Mouse (Mus musculus) cerebellum, adult (tissue): Measurements from ENCODE around the gene Ces2h.
"Not testable (repeated sequence)": the region's sequence is repeated elsewhere in the genome, so short reads cannot be mapped to it uniquely, and the experiment has no call there.

Experiments
- ATAC-seq: cut with Nextera tagmentation; 2 replicates; pipeline ENCODE4 v1.9.2; 2017; ENCODE audit warnings: mild to moderate bottlenecking, moderate library complexity, mixed read lengths; ENCODE audit not compliant: insufficient number of reproducible peaks, low FRiP score, low TSS enrichment

Ces2h gene

DNA sequence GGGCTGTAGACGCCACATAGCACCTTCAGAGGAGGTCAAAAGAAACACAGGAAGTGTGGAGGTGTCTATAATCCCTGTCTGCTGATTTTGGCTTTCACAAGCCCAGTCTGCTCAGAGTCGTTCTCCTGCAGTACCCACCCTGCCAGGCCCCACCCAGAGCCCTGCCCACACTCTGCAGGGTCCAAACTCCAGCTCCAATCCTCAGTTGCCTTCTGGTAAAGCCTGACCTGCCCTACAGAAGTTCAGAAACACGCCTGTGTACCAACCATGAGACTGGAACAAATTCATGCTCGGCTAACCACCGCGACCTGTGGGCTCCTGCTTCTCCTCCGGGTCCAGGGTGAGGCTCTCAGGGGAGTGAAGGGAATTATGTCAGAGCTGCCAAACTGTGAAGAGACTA is at the start of gene Ces2h:
Gene Ces2h (plus strand): TSS at position 268 of the 400 bp plus-strand sequence.
- no peak for ATAC-seq

DNA sequence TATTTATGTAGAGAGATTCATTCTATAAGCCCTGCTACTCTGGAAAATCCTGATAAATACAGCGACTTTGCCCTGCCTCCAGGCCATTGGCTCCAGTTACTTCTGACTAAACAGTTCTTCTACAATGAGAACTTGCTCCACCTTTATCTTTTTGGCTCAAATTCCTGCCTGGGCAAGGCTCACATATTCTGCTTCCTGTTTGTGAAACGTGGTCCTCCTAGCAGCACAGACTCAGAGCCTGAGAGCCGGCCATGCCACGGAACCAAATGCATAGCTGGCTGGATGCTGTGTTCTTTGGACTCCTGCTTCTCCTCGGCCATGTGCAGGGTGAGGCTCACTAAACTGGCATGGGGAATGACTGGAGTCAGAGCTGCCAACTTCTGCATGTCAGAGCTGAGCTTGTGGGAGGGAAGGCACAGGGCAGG is 39.1 kb upstream of the Ces2h start, which contains the start of gene Ces2g:
Gene Ces2g (plus strand): TSS at position 182 of the 425 bp plus-strand sequence.
- ATAC-seq, result no peak

DNA sequence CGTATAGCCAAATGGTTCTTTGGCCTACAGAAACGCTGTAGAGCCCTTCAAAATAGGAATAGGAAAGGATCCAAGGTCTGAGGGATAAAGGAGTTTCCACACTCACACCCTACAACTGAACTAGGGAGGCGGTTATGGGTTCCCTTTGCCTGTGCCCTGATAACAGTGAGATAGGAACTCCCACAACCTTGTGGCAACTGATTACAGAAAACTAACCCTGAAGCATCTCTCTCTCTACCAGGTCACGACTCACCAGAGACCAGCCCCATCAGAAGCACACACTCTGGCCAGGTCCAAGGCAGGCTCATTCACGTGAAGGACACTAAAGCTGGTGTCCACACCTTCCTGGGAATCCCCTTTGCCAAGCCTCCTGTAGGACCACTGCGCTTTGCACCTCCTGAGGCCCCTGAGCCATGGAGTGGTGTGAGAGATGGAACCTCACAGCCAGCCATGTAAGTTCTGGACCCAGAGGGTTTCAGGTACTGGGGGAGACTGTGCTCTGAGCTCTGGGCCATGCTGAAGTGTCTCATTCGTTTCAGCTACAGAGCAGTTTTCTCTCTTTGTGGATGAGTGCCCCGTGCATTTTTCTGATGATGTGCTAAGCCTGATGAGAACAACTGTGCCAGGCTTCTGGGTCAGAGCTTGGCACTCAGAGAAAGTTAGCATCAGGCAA is 38.3 kb upstream of the Ces2h start:
- ATAC-seq, result no peak

DNA sequence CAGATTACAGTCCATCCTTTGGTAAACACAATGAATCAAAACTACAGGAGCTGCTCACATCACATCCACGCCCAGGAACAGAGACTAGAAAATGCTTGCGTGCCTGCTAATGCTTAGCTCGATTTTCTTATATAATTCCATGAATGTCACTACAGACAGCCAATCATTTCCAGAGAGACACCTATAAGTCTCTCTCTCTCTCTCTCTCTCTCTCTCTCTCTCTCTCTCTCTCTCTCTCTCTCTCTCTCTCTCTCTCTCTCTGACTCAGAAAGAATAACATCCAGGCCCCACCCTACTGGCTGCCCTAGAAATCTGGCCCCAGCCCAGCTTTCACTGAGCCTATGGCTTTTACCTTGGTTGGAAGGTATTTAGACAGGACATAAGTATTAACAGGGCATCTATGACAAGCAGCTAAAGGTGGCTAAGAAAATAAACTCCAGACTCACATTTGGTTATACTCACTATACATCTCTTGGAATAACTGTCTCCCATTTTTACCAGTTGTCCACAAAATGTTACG is 37.2 kb upstream of the Ces2h start:
- ATAC-seq, result no peak

DNA sequence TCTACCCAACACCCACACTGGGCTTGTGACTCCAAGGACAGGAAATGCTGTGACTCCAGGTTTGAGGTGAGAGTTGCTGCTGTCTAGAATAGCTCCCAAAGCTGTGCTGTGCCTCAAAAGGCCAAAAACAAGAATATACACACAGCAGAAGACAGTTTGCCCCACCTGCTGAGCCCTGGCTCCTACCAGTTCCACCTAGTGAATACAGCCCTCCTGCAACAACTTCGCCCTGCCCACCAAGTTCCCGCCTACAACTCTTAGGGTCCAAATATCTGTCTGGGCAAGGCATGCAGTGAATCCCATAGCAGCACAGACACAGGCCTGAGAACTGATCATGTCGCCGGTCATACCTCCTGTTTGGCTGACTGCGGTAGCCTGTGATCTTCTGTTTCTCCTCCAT is 16.5 kb upstream of the Ces2h start:
- no peak for ATAC-seq

DNA sequence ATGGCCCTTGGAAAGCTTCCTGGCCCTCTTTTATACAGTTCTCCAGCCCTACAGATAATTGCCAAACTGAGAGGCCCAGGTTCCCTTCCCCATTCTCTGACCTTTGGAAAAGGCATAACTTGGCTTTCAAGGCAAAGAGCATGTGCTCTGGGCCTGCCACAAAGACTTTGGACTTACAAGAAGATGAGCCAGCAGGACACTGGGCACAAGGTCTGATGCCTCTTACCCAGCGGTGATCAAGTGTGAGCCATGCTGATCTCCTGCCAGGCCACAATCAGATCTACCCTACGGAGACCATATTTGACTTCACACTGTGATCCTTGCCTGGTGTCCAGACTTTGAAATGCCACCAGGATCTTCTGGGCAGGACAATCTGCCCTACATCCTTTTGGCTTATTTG is 15.7 kb upstream of the Ces2h start:
- no peak for ATAC-seq

DNA sequence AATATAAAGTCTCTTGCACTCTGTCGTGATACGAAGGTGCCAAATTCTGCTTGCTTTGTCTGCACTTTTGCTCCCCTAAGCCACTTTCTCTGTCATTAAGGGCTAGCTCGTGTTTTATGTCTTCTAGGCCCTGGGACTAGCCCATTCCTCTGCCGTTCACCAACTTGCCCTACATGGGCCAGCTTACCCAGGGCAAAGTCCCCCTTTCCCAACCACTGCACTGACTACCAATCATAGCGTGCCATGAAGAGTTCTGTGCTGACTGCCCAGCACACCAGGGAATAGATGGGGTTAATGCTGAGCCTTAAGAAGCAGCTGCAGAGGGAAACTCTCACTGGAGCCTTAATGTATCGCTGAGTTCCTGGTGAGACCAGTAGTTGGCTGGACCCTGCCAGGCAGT is 2.5 kb upstream of the Ces2h start:
- ATAC-seq, result no peak

DNA sequence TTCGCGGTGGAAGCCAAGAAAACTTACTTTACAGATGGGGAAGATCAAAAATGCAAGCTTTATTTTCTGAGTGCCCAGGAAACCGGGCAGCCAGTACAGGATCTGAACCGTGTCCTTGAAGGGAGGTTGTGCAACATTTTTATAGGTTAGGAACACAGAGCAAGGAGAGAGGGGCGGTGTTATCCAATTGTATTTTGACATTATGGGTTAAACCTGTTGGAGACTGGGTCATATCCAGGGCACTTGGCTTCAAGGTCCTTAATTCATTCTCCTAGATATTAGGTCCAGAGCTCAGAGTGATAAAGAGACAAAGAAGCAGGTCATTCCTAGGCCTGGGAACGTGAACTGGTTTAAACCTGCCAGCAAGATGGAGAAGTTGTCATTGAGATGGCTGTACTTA is 1.5 kb upstream of the Ces2h start:
- ATAC-seq, result no peak

DNA sequence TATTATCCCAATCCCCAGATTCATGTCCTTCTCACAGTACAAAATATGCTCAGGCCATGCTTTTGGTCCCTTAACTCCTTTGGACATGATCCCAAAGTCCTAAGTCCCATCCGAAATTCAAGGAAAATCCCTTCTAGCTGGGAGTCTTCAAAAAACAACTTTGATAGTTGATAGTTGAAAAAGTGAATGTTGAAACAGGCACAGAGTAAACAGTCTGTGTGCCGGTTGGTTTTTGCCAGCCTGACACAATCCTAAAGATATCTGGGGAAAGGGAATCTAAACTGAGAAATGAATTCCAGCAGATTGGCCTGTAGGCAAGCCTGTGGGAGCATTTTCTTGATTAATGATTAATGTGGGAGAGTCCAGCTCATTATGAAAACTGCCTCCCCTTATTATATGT is 9.3 kb downstream of the Ces2h start:
- ATAC-seq, result no peak

DNA sequence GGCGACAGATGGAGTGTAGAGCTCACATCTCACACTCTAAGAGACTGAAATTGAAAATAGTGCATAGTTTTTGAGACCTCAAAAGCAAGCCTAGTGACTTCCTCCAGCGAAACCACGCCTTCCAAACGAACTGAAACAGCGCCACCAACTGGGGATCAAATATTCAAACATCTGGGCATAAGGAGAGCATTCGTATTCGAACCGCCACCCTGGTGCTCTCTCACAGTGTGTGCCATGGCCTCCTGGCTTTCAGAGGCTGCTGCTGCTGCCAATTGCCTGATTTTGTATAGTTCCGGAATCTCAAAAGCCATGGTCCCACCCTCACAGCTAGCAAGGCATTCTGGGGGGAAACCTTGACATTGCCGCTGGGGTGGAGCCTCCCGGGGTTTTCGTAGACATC is 10.5 kb downstream of the Ces2h start:
- no peak for ATAC-seq

DNA sequence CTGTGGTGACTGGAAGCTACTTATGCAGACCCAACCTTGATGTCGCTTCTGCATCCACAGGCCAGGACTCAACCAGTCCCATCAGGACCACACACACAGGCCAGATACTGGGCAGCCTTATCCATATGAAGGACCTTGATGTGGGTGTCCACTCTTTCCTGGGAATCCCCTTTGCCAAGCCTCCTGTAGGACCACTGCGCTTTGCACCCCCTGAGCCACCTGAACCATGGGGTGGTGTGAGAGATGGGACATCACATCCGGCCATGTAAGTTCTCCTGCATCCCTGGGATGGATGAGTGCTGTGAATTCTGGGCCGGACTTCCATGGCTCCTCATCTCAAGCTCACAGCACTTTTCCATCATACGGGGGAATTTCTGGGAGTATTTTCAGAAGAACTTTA is 13.7 kb downstream of the Ces2h start:
- no peak for ATAC-seq

DNA sequence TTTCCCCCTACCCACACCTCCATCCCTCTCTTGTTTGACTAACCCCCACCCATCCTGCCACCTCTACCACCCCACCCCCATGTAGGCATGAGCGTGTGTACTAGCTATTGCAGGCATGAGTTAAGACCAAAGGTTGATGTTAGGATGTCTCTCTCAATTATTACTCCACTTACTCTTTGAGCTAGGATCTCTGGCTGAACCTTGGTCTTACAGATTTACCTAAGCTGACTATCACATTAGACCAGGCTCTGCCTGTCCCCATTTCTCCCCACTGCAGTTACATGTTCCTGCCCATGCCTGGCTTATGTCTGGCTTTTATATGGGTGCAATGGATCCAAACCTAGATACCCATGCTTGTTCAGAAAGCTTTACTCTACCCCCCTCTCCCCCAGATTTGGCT is 21.3 kb downstream of the Ces2h start:
- no peak for ATAC-seq

DNA sequence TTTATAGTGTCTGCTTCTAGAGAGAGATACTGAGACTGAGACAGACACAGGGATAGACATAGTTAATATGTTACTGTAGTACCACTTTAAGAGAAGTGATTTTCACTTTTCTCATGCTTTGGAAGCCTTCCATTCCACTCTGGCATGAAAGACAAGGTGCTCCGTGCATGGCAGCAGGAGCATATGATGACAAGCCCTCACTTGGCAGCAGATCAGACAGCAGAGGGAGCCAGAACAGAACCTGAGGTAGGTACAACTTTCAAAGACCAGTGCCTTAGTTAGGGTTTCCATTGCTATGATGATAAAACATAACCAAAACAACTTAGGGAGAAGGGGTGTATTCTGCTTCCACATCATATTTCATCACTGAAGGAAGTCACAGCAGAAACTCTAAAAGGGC is 22.4 kb downstream of the Ces2h start:
- ATAC-seq, result no peak

DNA sequence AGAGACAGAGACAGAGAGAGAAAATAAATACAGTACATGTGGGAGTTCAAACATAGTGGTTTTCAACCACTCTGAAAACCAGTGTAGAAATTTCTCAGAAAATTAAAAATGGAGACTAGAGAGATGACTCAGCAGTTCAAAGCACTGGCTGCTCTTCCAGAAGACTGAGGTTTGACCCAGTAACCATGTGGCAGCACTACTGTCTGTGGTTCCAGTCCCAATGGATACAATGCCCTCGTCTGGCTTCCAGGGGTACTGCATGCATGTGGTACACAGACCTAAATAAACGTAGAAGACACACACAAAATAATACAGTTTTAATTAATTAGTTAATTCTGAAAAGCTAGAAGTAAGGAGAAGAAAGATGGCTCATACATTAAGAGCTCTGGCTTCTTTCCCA is 24.4 kb downstream of the Ces2h start:
- ATAC-seq, result no peak

DNA sequence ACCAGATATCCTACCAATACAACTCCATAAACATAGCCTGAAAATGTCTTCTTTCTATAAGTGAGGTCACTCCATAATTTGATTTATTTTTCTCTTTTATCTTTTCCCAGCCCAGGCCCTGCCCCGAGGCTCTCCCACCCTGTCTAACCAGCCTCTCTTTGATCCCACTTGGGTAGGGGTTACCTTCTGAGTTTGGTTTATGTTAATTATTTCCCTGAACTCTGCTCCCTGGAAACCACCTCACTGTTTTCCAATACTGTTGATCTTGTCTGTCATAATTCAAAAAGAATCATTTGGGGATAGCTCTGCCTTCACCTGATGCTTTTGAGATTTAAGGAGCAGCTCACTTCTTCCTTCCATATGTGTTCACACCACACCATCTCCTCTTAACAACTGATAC is 42.9 kb downstream of the Ces2h start:
- ATAC-seq, result no peak

DNA sequence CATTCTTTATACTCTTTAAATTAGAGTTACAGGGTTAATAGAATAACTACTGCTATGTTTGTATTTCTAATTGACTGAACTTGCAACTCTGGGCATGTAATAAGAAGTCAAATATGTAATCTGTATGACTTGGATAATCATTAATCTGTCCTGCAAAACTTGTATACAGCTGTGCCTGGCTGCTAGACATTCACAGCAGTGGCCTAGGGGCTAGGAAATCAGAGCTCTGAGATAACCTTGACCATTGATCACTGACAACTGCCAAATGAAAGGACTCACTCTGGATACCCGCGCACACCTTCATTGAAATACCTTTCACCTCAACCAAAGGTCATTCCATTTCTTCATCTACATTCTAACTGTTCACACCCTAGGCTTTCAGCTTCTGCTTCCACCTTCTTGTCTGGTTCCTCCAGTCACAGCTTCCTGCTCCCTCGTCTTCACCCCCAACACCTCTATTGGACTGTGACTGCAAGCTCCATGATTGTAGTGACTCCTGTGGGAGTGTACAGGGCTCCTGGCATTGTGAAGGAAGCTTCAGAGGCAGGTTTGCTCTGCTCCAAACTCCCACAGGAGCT is 45.3 kb downstream of the Ces2h start:
- no peak for ATAC-seq

DNA sequence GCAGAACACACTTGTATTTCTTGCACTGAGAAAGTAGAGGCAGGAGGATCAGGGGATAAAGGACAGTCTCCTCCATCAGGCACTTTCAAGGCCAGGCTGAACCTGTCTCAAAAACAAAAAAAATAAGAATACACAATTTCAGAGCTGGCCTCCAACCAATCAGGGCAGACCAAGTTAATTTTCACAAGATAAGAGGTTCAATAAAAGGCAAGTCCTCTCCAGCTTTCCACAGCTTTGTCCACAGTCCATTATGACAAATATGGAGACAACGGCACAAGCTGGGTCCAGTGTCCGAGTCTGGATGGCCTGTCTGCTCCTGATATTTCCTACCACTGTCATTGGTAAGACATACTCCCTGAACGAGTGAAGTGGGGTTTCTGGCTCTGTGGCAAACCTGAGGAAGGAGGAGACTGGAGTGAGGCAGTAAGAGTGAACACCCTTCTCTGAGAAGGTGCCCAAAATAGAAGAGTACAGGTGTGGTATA is 47.8 kb downstream of the Ces2h start, which contains the start of gene Ces3a:
Gene Ces3a (plus strand): TSS at position 231 of the 484 bp plus-strand sequence.
- no peak for ATAC-seq

DNA sequence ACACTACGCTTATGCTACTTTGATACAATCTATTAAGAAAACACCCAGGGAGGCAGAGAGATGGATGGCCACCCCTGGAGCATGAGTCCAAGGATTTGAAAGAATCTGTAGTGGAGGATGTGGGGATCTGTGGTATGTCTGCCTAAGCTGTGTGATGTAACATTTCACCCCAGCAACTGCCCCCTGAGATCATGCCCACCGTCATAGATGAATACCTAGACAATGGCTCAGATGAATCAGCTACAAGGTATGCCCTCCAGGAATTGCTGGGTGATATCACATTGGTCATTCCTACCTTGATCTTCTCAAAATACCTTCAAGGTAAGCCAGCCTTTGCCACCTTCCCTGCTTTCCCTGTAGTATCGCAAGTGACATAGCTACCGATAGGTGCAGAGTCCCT is 55.6 kb downstream of the Ces2h start:
- no peak for ATAC-seq

DNA sequence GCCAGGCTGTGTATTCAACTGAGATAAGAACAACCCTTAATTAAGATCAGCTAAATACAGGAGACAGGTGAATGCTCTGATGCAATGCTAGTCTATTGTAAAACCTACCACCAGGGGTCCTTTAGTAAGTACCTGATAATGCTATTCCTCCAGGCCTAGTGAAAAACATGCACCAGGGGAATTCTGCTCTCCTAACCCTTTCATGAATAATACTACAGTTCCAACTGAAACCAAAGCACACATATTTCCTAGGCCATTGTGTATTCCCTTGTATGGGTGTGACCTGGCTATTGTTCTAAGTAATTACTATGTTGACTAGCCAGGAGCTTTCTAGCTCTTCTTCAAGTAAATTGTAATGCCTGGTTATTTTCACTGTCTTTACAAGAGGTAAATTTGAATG is 59.4 kb downstream of the Ces2h start:
- ATAC-seq, result no peak

DNA sequence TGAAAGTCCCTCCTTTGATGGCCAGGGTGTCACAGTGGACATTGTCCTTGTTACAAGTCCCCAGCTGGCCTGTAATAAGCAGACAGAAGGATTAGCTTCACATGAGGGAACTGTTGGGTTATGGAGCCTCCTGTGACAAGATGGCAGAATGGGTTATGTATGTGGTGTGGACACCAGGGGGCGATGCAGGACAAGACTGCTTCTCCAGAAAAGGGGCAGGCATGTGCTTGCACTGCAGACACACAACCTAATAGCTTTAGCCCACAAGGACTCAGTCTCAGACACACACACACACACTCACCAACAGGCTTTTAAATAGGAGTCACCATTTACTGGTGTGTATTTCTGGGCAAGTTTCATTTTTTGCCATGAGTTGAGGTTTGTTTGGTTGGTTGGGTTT is 66.1 kb downstream of the Ces2h start:
- ATAC-seq, result no peak

DNA sequence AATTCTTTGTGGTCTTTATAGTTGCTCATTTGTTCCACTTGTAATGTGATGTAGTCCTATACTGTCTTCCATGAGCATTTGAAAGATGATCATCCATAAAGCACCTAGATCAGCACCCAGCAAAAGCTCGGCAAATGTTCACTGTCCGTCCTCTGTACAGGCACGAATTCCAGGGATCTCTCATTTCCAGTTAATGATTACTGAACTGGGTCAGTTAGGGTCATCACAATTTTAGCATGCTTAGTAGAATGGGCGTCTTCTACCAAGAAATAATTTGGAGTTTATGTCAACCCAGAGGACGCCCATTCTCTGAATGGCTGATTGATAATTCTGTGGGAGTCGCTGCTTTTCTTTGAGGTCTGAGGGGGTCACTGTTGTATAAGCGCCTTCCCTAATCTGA is 67.3 kb downstream of the Ces2h start:
- ATAC-seq, result not testable (repeated sequence)

DNA sequence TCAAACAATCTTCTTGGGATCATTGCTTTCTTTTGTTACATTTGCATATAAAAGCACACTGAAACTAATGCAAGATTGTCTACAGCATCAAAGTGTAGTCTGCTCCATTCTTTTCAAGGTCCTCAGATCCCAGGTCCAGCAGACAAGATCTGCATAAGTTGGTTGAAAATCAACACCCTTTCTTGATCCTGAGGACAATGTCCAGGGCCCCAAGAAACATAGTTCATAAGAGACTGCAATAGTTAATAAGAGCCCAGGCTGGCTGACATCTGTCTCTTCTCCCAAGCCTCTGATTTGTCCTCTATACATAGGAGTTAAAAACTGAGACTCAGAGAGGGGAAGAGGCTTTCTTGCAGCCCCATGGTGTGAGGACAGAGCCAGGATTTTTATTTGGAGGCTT is 68.3 kb downstream of the Ces2h start:
- ATAC-seq, result no peak
